Mouse (Mus musculus): ENCODE data around the gene Rplp0. TPM values are rescaled to one million over a fixed set of nuclear protein-coding genes. Genes with fewer than 3 reads are reported as not detected.
A peak's percentile ranks its signal among the peaks of the same experiment; 100 is the strongest.

Rplp0 gene
- total RNA-seq, 2 experiments from 2014 or later, result 1,089 to 1,227 TPM

DNA sequence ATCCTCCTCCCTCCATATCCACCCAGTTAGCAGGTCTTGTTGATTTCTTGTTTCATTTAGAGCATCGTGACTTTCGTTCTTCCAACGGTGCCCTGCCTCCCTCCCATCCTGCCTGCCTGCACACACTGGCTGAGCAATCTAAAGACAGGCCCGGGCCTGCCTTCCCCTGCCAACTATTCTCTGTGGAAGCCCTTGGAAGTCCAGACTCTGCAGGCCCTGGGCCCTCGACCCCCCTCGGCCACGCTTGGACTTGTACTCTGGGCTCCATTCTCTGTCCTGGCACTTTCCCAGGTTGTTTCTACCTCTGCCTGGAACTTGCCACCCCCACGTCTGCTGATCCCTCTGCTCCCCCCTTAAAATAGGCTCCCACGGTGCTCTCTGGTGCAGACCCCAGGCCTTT, 33.3 kb upstream of the Rplp0 start:
- DNase-seq (ENCODE audit: low spot score in 2 of 2), result no peak

DNA sequence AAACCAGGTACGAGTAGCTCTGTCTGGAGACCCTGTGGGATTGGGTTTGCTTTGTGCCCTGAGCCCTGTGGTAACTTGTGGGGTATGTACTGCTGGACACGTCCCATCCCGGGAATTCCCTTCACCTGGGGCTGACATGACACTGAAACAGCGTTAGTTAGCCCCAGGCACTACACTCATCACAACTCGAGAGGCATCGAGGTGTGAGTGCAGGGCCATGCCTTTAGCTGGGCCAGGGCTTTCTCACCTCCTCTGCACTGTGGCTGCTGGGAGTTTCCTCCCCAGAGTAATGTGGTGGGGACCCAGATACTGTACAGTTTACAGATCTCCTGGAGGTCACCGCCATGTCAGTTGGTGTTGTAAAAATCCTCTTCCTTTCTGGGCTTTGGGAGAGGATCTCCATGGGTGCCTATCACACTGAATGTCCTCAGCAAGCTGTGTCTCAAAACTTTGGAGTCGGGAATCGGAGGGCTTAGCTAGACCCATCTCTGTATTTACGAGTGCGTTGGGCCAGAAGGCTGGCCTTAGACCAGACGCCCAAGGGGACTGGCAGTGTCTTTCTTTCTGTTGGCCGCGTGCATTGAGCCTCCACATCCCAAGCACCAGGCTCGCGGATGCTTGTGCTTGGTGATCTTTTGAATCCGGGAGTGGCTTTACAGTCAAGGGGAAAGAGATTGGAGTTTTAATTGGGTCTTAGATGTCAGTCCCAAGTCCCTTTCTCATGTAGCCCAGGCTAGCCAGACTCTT, 32.6 kb upstream of the Rplp0 start:
- no peak for DNase-seq (ENCODE audit: low spot score in 2 of 2)

DNA sequence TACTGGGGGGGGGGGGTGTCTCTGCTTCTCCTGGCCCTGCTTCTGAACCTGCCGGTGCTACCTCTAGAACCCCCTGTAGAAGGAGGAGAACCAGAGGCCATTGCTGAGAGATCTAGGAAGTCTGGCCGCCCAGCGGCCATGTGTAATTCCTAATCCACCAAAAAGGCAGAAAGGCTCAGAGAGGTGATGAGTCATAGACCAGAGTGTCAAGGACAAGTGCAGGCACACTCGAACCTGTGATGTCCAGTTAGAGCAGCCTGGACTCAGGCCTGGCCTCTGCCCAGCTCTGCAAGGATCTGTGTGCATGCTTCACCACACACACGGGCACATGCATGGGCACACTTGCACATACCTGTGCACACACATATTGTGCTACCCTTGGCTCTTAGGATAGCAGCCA, 31.1 kb upstream of the Rplp0 start:
- DNase-seq (ENCODE audit: low spot score in 2 of 2), result no peak

DNA sequence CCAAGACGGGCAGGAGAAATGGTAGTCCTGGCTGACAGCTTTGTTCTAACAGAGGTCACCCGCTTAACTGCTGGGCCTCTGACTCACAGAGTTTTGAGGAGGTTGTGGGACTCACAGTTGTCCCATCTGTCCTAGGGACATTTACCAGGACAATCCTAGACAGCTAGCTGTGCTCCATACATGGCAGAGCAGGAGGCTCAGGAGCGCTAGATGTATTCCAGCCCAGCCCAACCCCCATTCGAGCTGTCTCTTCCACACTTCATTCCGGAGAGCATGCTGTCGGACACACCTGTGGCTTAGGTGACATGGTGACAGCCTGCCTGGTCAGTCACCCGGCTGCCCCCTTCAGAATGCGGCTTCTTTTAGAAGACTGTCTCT, 29.9 kb upstream of the Rplp0 start:
- DNase-seq (ENCODE audit: low spot score in 2 of 2), result no peak

DNA sequence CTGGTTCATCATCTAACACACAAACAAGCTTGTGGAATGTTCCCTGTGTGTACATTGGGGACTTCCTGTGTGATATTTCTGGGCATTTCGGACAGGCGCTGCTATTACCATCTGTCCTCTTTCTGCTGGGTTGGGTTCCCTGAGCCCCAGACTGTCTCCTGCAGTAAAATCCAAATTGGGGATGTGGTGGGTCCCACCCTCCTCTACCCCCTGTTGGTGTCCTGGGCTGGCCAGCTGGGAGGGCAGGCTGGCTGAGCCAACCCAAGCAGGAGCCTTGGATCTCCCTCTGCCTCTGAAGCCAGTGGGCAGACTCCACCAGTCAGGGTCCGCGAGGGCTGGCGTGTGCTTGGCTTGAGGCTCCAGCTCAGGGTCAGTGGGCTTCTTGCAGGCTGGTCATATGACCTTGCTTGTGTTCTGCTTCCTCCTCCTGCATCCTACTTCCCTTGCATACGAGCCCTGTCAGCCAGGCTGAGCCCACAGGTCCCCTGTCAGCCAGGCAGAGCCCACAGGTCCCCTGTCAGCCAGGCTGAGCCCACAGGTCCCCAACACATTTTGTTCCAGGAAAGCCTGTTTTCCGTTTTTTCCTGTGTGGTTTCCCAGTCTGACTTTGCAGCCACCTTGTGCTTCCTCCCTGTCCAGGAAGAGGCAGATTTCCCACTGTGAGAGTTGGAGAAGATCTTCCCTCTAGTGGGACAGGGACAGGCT, 29.4 kb upstream of the Rplp0 start:
- DNase-seq (ENCODE audit: low spot score in 2 of 2), result no peak

DNA sequence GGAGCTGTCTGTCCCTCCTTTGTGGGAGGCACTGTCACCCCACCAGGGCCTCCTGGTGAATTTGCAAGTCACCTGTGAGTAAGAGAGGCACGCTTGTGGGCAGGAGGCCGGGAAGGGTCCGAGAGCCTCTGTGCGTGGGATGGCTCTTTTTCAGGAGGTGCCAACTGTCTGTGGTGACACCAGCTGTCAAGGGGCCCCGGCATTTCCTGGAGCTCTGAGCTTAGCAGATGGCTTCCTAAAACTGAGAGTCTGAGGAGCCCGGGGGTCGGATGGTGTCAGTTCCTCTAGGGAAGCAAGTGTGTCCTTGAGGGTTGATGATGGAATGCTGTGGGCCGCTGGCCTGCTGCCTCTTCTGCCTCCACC, 28.8 kb upstream of the Rplp0 start:
- DNase-seq (ENCODE audit: low spot score in 2 of 2), result no peak

DNA sequence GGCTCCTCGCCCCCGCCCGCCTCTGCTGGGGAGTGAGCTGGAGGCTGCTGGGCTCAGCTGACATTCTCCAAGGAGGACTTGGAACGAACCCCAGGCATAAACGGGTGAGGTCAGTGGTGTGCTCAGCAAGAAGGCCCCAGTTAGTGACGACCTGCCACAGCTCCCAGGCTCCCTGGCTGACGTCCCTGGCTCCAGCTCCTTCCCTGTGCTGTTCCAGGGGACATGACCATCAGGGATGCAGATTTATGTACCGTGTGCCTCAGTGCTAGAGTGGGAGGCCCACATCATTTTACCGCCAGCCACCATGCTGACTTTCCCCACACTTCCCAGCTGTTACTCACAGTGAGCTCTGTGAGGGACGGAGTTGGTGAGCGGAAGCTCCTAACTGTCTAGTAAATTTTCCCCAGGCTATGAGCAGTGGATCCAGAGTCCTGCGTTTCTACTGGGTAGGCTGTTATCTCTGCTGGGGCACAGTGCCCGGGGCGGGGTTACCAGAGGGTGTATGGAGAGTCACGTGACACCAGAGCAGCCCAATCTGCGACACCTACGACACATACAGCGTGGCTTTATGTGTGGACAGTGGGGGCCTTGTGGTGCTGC, 27.5 kb upstream of the Rplp0 start:
- DNase-seq (ENCODE audit: low spot score in 2 of 2), result peak; percentile 76 to 91

DNA sequence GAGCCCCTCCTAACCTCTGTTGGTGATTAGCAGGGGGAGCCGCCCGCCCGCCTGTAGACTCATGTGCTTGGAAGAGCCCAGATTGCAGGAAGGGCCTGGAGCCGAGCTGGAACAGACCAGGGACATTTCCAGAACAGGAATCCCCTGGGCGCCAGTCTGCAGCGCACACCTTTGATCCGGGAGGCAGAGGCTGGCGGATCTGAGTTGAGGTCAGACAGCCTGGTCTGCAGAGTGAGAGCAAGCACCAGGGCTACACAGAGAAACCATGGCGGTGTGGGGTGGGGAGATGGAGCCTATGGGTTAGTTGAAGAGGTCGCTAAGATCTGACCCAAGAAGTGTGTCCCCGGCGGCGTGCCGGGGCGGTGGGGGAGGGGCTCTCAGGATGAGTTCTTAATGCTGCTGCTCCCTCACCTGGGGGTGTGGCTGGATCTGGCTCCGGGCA, 25.0 kb upstream of the Rplp0 start:
- peak in 1 of 2 experiments; percentile 65 for DNase-seq (ENCODE audit: low spot score in 2 of 2)

DNA sequence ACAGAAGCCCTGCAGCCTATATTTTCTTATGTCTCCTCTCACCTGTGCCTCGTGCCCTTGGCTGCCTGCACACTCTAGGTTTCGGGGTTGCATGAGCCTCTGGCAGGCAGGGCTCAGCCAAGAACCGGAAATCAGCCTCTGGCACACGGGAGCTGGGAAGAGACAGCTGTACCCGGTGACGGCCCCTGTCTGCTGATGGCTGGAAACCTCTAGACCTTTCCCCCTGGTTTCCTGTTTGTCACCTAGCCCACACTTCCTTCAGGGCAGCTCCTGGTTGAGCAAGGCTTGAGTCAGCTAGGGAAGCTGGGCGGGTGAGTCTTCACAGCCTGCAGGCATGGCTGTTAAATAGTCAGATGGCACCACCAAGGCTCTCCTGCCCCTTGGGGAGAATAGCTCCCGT, 24.4 kb upstream of the Rplp0 start:
- DNase-seq (ENCODE audit: low spot score in 2 of 2), result no peak

DNA sequence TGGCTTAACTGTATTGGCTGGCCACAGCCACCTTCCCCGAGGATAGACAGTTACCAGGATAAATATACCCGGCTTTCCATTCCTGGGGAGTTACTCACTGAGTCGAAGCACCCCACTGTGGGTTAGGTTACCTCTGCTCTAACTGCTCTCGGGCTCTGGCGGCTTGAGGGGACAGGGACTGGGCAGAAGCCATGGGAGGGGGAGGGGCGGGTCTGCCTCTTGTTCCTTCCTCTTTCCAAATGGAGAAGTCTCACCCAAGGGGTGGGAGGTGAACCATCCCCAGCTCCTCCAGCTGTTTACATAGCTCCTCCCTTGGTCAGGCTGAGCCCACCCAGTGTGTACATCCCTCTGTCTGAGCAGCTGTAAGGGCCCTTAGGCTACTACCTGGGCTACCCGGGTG, 23.6 kb upstream of the Rplp0 start:
- no peak for DNase-seq (ENCODE audit: low spot score in 2 of 2)

DNA sequence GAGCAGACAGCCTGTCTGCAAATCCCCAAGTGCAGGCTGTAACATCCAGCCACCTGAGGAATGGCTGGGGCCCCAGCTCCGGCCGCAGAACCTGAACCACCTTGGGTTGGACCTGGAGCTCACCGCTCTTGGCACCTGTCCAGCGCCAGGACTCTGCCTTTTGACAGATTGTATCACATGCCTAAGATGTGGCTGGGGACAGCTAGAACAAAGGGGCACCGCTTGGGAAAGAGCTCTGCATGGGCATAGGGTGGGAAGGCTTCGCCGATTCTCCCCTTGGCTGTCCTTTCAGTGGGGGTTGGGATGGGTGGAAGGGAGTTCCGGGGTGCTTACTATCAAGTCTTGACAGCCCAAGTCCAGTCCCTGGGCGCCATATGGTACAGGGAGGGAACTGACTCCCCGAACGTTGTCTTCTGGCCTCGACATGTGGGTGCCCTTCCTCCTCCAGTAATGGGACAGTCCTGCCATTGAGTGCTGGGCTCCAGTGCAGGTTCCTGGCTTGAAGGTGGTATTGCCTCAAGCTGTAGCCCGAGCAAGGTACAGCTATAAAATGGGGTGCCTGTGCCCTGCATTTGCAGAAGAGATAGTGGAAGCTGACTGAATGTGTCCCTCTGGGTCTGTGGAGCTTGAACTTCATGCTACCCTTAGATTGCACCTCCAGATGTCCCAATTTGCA, 21.1 kb upstream of the Rplp0 start:
- peak in 1 of 2 experiments; percentile 24 for DNase-seq (ENCODE audit: low spot score in 2 of 2)

DNA sequence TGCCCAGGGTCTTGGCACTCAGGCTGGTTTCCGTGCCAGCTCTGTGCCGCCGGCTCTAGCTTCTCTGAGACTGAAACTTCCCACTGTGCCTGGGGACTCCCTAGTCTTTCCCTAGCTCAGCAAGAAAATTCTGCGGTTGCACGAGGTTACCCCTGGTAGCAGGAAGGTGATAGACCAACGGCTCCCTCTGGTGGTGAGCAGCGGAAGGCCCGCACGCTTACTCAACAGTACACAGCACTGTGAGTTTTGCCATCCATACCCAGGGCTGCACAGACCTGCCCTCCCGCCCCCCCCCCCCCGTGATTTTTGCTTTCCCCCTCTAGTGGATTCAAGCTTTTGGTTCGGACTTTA, 20.6 kb upstream of the Rplp0 start:
- peak; percentile 84 to 92 for DNase-seq (ENCODE audit: low spot score in 2 of 2)

DNA sequence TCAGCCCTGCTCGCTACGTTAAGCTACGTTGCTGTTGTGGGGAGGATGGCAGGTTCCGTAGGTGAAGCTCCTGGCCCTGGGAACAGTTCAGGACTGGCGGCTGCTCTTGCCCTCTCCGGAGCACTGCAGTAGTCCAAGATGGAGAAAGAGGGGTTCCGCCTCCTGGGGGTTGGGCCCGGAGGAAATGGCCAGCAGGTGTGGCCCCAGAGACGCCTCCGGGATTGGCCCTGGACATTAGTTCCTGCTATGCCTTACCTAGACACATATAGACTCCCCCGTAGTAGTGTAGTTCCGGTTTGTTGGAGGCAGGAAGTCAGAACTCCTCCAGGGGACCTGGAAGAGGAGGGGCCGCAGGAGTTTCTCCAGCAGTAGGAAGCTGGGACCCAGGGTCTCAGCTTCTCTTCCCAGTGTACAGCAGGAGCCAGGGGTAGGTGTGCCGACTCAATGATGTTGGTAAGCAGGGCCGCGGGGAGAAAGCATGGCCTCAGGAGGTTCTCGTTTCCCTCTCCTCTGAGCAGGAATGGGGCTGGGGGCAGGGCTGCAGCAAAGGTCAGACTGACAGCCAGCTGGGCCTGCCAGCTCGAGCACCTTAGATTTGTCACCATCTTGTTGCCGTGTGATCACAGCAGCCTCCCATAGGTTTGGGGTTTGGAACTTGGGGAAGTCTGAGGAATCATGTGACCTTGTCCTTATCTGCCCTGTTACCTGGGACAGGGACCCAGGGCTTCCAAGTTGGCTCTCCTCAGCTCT, 16.5 kb upstream of the Rplp0 start:
- DNase-seq (ENCODE audit: low spot score in 2 of 2), result no peak

DNA sequence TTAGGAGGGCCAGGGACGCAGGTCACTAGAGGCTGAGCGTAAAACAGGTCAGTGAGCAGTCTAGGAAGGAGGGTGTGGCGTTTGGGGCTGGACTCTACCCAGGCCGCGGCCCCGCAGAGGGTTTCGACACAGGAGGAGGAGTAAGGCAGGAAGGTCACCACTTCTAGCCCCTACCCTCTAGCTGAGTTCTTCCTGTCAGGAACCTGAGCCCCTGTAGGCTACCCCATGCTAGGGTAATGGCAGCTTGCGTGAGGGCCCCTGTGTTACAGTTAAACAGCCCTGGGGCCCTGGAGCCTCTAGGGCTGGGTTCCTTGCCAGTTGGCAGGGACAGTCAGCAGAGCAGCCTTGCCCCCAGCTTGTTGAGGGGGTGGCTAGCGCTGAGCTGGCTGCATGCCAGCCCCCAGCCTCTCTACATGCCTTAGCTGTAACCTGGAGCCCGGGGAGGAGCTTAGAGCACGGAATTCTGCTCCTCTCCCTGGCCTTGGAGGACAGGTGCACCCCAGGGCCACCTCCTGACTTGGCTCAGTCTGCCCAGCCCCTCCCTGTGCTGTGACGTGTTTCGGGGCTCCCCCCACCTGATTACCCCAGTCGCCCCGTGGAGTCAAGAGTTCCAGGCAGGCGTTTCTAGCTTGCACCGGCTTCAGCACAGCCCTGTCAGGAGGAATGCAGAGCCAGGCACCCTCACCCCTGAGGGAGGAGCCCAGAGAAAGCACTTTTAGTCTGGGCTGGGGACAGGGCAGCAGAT, 15.6 kb upstream of the Rplp0 start:
- DNase-seq (ENCODE audit: low spot score in 2 of 2), result peak in 1 of 2 experiments; percentile 59

DNA sequence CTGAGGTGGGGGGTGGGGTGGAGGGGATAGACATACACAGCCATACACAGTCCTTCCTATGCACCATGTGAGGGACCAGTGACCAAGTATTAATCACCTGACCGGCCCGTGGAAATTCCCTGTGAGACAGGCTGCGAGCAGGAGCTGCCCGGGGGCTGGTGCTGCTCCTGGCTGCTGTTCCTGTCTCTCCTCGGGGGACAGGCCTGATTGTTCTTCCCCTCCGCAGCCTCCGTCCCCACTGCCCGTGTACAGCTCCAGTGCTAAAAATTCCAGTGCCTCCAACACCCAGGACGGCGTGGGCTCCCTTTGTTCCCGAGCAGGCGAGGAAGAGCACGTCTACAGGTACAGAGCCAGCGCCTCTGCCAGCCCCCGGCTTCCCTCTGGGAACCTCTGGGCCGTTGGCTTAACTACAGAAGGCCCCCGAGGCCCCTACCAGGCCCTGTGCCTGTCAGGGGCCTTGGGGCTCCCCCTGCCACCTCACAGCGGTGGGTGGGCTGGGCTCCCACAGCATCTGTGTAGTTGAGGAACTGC, 14.5 kb upstream of the Rplp0 start:
- DNase-seq (ENCODE audit: low spot score in 2 of 2), result no peak

DNA sequence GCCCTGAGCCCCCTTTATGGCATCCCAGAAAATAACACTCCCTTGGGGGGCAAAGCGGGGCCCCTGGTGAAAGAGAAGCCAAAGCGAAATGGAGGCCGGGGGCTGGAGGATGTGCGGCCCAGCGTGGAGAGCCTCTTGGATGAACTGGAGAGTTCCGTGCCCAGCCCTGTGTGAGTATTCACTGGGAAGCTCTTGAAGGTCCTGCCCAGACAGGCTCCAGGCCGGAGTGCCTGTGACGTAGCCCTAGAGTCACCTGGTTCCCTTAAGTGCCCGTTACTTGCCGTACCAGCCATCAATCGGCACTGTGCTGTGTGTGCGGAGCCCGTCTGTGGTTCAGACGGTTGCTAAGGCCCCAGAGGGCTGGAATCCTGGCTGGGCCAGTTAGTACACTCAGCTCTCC, 13.6 kb upstream of the Rplp0 start:
- no peak for DNase-seq (ENCODE audit: low spot score in 2 of 2)

DNA sequence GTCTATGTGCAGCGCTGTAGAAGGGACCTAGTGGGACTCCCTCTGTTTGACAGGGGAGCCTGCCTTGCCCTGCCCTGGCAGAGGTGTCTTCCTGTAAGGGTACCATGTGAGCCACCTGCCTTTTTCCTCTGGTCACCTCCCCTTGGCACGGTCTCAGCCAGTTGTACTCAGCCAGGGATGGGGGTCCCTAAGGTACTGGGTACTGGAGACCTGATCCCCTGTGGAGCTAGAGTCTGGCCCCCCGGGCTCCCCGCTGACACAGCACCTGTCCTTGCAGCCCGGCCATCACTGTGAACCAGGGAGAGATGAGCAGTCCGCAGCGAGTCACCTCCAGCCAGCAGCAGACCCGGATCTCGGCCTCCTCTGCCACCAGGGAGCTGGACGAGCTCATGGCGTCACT, 12.7 kb upstream of the Rplp0 start:
- DNase-seq (ENCODE audit: low spot score in 2 of 2), result no peak

DNA sequence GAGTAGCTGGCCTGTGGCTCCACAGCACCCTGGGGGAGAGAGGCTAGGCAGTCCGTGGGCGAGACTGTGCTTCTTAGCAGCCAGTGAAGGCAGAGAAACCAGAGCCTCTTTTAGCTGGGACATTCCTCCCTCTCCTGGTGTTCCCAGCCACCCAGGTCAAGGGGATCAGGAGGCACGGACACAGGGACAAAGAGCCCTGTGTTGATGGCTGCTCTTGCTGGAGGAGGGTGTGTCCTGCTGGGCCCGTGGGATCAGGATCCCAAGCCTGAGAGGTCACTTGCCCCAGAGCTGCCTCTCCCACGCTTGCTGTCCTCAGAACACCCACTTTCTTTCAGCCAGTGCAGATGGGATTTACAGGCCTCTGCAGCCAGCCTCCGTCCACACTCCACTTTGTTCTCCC, 12.3 kb upstream of the Rplp0 start:
- DNase-seq (ENCODE audit: low spot score in 2 of 2), result no peak

DNA sequence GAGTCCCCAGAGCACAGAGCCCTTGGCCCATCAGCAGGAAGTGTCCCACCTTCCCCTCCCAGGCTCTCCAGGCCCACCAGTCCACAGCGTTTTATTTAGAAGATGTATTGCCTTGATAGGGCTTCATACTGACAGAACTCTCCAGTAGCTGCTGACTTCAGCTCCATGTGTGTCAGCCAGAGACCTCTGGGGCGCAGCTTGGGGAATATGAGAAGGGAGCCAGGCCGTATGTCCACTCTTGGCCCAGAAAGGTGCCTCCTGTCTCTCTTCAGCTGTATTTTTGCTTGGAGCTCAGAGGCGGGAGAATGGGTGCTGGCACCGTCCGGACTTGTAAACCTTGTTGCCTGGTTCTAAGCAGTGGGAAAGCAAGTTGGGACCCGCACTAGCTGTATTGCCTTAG, 11.8 kb upstream of the Rplp0 start:
- DNase-seq (ENCODE audit: low spot score in 2 of 2), result no peak

DNA sequence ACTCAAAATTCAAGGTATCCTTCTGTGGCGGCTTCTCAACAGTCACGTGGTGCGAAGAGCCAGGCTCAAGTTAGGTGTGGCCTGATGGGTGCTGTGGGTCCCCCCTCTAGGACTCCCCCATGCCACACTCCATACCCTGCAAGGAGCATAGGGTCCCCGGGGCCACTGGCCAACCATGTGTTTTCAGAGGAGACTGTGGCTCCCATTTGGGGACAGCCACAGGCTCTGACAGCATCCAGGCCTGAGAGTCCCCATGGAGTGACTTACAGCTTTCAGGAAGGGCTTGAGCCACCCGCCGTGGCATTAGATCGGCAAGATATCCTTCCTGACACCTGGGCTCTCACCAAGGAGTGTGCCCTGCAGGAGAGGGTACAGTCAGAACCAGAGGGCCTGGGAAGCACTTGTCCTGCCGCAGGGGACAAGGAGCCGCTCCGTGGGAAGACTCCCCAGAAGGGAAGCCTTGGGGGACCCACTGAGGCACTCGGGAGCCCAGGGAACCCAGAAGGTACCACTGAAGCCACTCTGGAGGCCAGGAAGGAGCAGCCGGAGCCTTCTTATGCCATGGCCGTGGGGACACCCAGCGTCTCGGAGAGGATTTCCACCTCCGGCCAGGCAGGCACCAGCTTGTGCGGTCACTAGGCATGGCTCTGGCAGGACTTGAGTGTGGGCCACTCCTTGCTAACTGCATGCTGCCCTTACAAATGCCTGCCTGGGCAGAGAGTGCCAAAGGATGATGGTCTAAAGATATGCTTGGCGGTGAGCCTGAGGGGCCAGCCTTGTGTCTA, 10.6 kb upstream of the Rplp0 start:
- no peak for DNase-seq (ENCODE audit: low spot score in 2 of 2)
